Comparison of ENCODE assay signal across 8 mouse cellular contexts in the genomic region with DNA sequence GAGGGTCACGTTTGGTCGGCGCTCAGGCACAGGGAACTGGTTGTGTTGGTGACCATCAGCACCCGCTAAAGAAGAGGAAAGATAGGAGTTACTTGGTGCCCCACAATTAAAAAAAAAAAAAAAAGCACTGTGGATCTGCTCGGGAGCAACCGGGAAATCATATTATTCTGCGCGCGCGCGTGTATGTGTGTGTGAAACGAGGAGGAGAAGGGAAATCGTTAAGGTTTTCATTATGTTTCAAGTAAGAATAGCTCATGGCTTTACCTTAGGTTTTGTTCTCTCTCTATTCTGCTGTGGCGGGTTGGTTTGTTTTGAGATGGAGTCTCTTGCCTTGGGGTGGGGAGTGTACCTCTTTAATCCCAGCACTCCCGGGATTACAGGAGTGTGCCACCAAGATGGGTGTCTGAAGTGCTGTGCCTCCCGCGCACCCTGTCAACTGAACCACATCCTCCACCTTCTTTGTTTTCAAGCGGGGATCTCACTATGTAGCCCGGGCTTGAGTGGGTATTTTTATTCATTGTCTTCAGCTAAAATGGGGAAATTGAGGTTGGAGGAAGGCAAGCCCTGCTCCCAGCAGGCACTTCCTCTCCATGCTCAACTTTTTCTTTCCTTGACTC. TPM values are rescaled to one million over a fixed set of nuclear protein-coding genes. Genes with fewer than 3 reads are reported as not detected.
DNase-seq lines count a peak whose midpoint lies in the region; ATAC-seq and TF ChIP-seq lines count a peak whose summit lies in the region.

No protein-coding gene starts in this region.

- H3K4me3 ChIP-seq in heart, embryonic 13.5 days = peak overlapping the region; percentile 93
- peak overlapping the region; percentile 99 for H3K4me3 ChIP-seq in ES-Bruce4 (ENCODE audit: low read depth, low read length)
- peak overlapping the region; percentile 78 for H3K4me3 ChIP-seq in forebrain, embryonic 11.5 days (ENCODE audit: low read depth, low read length)
- H3K4me3 ChIP-seq in liver, embryonic 12.5 days = peak overlapping the region; percentile 73
- peak overlapping the region; percentile 75 for H3K4me3 ChIP-seq in stomach, postnatal 0 days (ENCODE audit: low read depth, low read length)

- no peak for TF ChIP-seq EP300 in ES-Bruce4 (IDR thresholded peaks at IDR 0.05; ENCODE audit: insufficient read depth, low read depth, low read length)
- TF ChIP-seq EP300 in stomach, postnatal 0 days (optimal IDR thresholded peaks at IDR 0.05) = no peak

- 0 out of 2 replicates have a peak, but pooled peaks cover under 1% of the 10 kb centered on the region for H3K27me3 ChIP-seq in heart, embryonic 13.5 days (replicated peaks)
- H3K27me3 ChIP-seq in ES-Bruce4 (ENCODE audit: control insufficient read depth, insufficient read depth, low read length, poor library complexity, severe bottlenecking) = no peaks in the 10 kb centered on the region
- no peaks in the 10 kb centered on the region for H3K27me3 ChIP-seq in forebrain, embryonic 11.5 days (ENCODE audit: control insufficient read depth, insufficient read depth, low read length)
- no peaks in the 10 kb centered on the region for H3K27me3 ChIP-seq in liver, embryonic 12.5 days (replicated peaks)
- H3K27me3 ChIP-seq in stomach, postnatal 0 days (ENCODE audit: control insufficient read depth, insufficient read depth, low read length) = no peaks in the 10 kb centered on the region

- 5% methylated on average over 19 of the region's 19 CpGs for WGBS in heart, embryonic 13.5 days
- 8% methylated on average over 19 of the region's 19 CpGs for WGBS in forebrain, embryonic 11.5 days
- 2% methylated on average over 19 of the region's 19 CpGs for WGBS in liver, embryonic 12.5 days (ENCODE audit: insufficient replicate concordance)
- 3% methylated on average over 19 of the region's 19 CpGs for WGBS in stomach, postnatal 0 days

- TF ChIP-seq POLR2A in ES-Bruce4 (IDR thresholded peaks at IDR 0.05; ENCODE audit: insufficient read depth, low read length) = no peak

- H3K27ac ChIP-seq in heart, embryonic 13.5 days (replicated peaks) = peak overlapping the region; percentile 82
- H3K27ac ChIP-seq in ES-Bruce4 (ENCODE audit: insufficient read depth, low read length) = peak overlapping the region; percentile 21; the same call in 1 of the 2 replicates
- no peak overlapping the region for H3K27ac ChIP-seq in forebrain, embryonic 11.5 days (ENCODE audit: low read depth, low read length)
- H3K27ac ChIP-seq in liver, embryonic 12.5 days = peak overlapping the region; percentile 78
- no peak overlapping the region for H3K27ac ChIP-seq in stomach, postnatal 0 days (replicated peaks)

- TF ChIP-seq CTCF in ES-Bruce4 (IDR thresholded peaks at IDR 0.05; ENCODE audit: low read depth, low read length) = no peak
- TF ChIP-seq CTCF in stomach, postnatal 0 days (IDR thresholded peaks at IDR 0.05; ENCODE audit: low read depth) = no peak

- peaks cover 70% of the 10 kb centered on the region for H3K4me1 ChIP-seq in heart, embryonic 13.5 days
- H3K4me1 ChIP-seq in ES-Bruce4 (ENCODE audit: control insufficient read depth, insufficient read depth, low read length) = peaks cover 2% of the 10 kb centered on the region
- peaks cover 8% of the 10 kb centered on the region for H3K4me1 ChIP-seq in forebrain, embryonic 11.5 days (replicated peaks; ENCODE audit: control insufficient read depth, insufficient read depth, low read length)
- peaks cover 66% of the 10 kb centered on the region for H3K4me1 ChIP-seq in liver, embryonic 12.5 days
- peaks cover 9% of the 10 kb centered on the region for H3K4me1 ChIP-seq in stomach, postnatal 0 days (replicated peaks; ENCODE audit: control insufficient read depth, insufficient read depth)

- DNase-seq in heart, postnatal 14 days = no peak
- no peak for DNase-seq in forebrain, embryonic 11.5 days (ENCODE audit: low spot score)
- peak; percentile 26 for DNase-seq in stomach, postnatal 0 days (ENCODE audit: low spot score)
- no peak for DNase-seq in layer of hippocampus, adult 9-11 months
- no peak for DNase-seq in retina, postnatal 1 day

- peak overlapping the region; percentile 100 for H3K4me2 ChIP-seq in heart, embryonic 13.5 days
- H3K4me2 ChIP-seq in forebrain, embryonic 11.5 days (ENCODE audit: low read depth, low read length, severe bottlenecking) = peak overlapping the region; percentile 100
- H3K4me2 ChIP-seq in liver, embryonic 12.5 days = peak overlapping the region; percentile 84
- H3K4me2 ChIP-seq in stomach, postnatal 0 days (replicated peaks; ENCODE audit: low read depth) = peak overlapping the region; percentile 99

- ATAC-seq in heart, embryonic 13.5 days (ENCODE audit: extremely low read depth, insufficient number of reproducible peaks, low FRiP score, low TSS enrichment) = no peak
- no peak for ATAC-seq in forebrain, embryonic 11.5 days (replicated peaks; ENCODE audit: low FRiP score)
- no peak for ATAC-seq in liver, embryonic 12.5 days
- no peak for ATAC-seq in stomach, postnatal 0 days (ENCODE audit: low FRiP score, low TSS enrichment)

- H3K9me3 ChIP-seq in heart, embryonic 13.5 days = no peaks in the 10 kb centered on the region
- no peaks in the 10 kb centered on the region for H3K9me3 ChIP-seq in ES-Bruce4 (replicated peaks; ENCODE audit: control insufficient read depth, insufficient read depth, low read length, poor library complexity, severe bottlenecking)
- H3K9me3 ChIP-seq in forebrain, embryonic 11.5 days (ENCODE audit: control insufficient read depth, low read length) = no peaks in the 10 kb centered on the region
- no peaks in the 10 kb centered on the region for H3K9me3 ChIP-seq in liver, embryonic 12.5 days (replicated peaks)
- H3K9me3 ChIP-seq in stomach, postnatal 0 days (ENCODE audit: control insufficient read depth, low read length) = no peaks in the 10 kb centered on the region

- H3K36me3 ChIP-seq in heart, embryonic 13.5 days = peaks cover 20% of the 10 kb centered on the region
- H3K36me3 ChIP-seq in ES-Bruce4 (ENCODE audit: control insufficient read depth, insufficient read depth, low read length, poor library complexity, severe bottlenecking) = no peaks in the 10 kb centered on the region; the same call in 1 of the 2 replicates
- no peaks in the 10 kb centered on the region for H3K36me3 ChIP-seq in forebrain, embryonic 11.5 days (ENCODE audit: control insufficient read depth, insufficient read depth, low read length)
- H3K36me3 ChIP-seq in liver, embryonic 12.5 days = peaks cover 21% of the 10 kb centered on the region
- H3K36me3 ChIP-seq in stomach, postnatal 0 days (ENCODE audit: control insufficient read depth, insufficient read depth, low read length) = peaks cover 7% of the 10 kb centered on the region

- intact Hi-C loops in heart, postnatal 14 days (cut with DNase I) = loop anchor here (2.0 kb wide), 1 partner anchor 23 kb away; a partner anchor contains a TSS

- H3K9ac ChIP-seq in heart, embryonic 13.5 days = peak overlapping the region; percentile 95
- H3K9ac ChIP-seq in ES-Bruce4 (ENCODE audit: low read depth, poor library complexity, severe bottlenecking) = peak overlapping the region; percentile 59
- H3K9ac ChIP-seq in forebrain, embryonic 11.5 days (ENCODE audit: low read length) = peak overlapping the region; percentile 80
- H3K9ac ChIP-seq in liver, embryonic 12.5 days = peak overlapping the region; percentile 88
- H3K9ac ChIP-seq in stomach, postnatal 0 days (ENCODE audit: low read length) = peak overlapping the region; percentile 82

RNA-seq across cellular contexts. Expression of a gene that starts 0.8 kb away (rescaled TPM):
- polyA plus RNA-seq in heart, embryonic 13.5 days (2015; fragmentation: Nextera tagmentation; extraction: Ambion mirVana) = 40.3 and 41.2 TPM in 2 replicates
- total RNA-seq in heart, postnatal 14 days (2021) = 10 to 100 TPM; 64.9 to 66.9 TPM
- 24.7 and 25.1 TPM in 2 replicates for polyA plus RNA-seq in ES-Bruce4 (2011; ENCODE audit: insufficient read depth, insufficient read length, low read depth, missing spikeins)
- 62.0 and 64.6 TPM in 2 replicates for polyA plus RNA-seq in forebrain, embryonic 11.5 days (2014; fragmentation: Nextera tagmentation; extraction: Ambion mirVana)
- 35.6 and 36.2 TPM in 2 replicates for polyA plus RNA-seq in liver, embryonic 12.5 days (2016; fragmentation: Nextera tagmentation; extraction: Ambion mirVana)
- polyA plus RNA-seq in stomach, postnatal 0 days (2015; fragmentation: Nextera tagmentation; extraction: Ambion mirVana) = 21.5 and 24.6 TPM in 2 replicates

RNA-seq across cellular contexts. Expression of a gene that starts 14.0 kb away (rescaled TPM):
- polyA plus RNA-seq in heart, embryonic 13.5 days (2015; fragmentation: Nextera tagmentation; extraction: Ambion mirVana) = 0.66 and 0.98 TPM in 2 replicates
- total RNA-seq in heart, postnatal 14 days (2021) = not detected
- polyA plus RNA-seq in ES-Bruce4 (2011; ENCODE audit: insufficient read depth, insufficient read length, low read depth, missing spikeins) = 5.0 and 6.1 TPM in 2 replicates
- polyA plus RNA-seq in forebrain, embryonic 11.5 days (2014; fragmentation: Nextera tagmentation; extraction: Ambion mirVana) = 0.43 and 1.2 TPM in 2 replicates
- 2.8 and 3.2 TPM in 2 replicates for polyA plus RNA-seq in liver, embryonic 12.5 days (2016; fragmentation: Nextera tagmentation; extraction: Ambion mirVana)
- 3.8 TPM in 2 replicates for polyA plus RNA-seq in stomach, postnatal 0 days (2015; fragmentation: Nextera tagmentation; extraction: Ambion mirVana)

RNA-seq across cellular contexts. Expression of a gene that starts 23.8 kb away (rescaled TPM):
- 10.9 and 11.6 TPM in 2 replicates for polyA plus RNA-seq in heart, embryonic 13.5 days (2015; fragmentation: Nextera tagmentation; extraction: Ambion mirVana)
- total RNA-seq in heart, postnatal 14 days (2021) = 1 to 10 TPM; 2.7 to 2.9 TPM
- 7.4 and 8.0 TPM in 2 replicates for polyA plus RNA-seq in ES-Bruce4 (2011; ENCODE audit: insufficient read depth, insufficient read length, low read depth, missing spikeins)
- 28.4 and 32.4 TPM in 2 replicates for polyA plus RNA-seq in forebrain, embryonic 11.5 days (2014; fragmentation: Nextera tagmentation; extraction: Ambion mirVana)
- 15.5 and 15.8 TPM in 2 replicates for polyA plus RNA-seq in liver, embryonic 12.5 days (2016; fragmentation: Nextera tagmentation; extraction: Ambion mirVana)
- 8.1 and 8.6 TPM in 2 replicates for polyA plus RNA-seq in stomach, postnatal 0 days (2015; fragmentation: Nextera tagmentation; extraction: Ambion mirVana)

RNA-seq across cellular contexts. Expression of a gene that starts 28.5 kb away (rescaled TPM):
- polyA plus RNA-seq in heart, embryonic 13.5 days (2015; fragmentation: Nextera tagmentation; extraction: Ambion mirVana) = 188 and 220 TPM in 2 replicates
- total RNA-seq in heart, postnatal 14 days (2021) = 100 to 1,000 TPM; 128 to 129 TPM
- 102 and 115 TPM in 2 replicates for polyA plus RNA-seq in ES-Bruce4 (2011; ENCODE audit: insufficient read depth, insufficient read length, low read depth, missing spikeins)
- polyA plus RNA-seq in forebrain, embryonic 11.5 days (2014; fragmentation: Nextera tagmentation; extraction: Ambion mirVana) = 187 and 195 TPM in 2 replicates
- 180 and 198 TPM in 2 replicates for polyA plus RNA-seq in liver, embryonic 12.5 days (2016; fragmentation: Nextera tagmentation; extraction: Ambion mirVana)
- 242 and 249 TPM in 2 replicates for polyA plus RNA-seq in stomach, postnatal 0 days (2015; fragmentation: Nextera tagmentation; extraction: Ambion mirVana)

RNA-seq across cellular contexts. Expression of a gene that starts 32.3 kb away (rescaled TPM):
- 13.5 and 13.9 TPM in 2 replicates for polyA plus RNA-seq in heart, embryonic 13.5 days (2015; fragmentation: Nextera tagmentation; extraction: Ambion mirVana)
- 1 to 10 TPM; 7.5 to 8.0 TPM for total RNA-seq in heart, postnatal 14 days (2021)
- 15.3 and 18.2 TPM in 2 replicates for polyA plus RNA-seq in ES-Bruce4 (2011; ENCODE audit: insufficient read depth, insufficient read length, low read depth, missing spikeins)
- 31.3 and 34.5 TPM in 2 replicates for polyA plus RNA-seq in forebrain, embryonic 11.5 days (2014; fragmentation: Nextera tagmentation; extraction: Ambion mirVana)
- 5.2 and 5.7 TPM in 2 replicates for polyA plus RNA-seq in liver, embryonic 12.5 days (2016; fragmentation: Nextera tagmentation; extraction: Ambion mirVana)
- 11.9 and 12.1 TPM in 2 replicates for polyA plus RNA-seq in stomach, postnatal 0 days (2015; fragmentation: Nextera tagmentation; extraction: Ambion mirVana)

Comparison
In these comparisons a context has a peak if more than half of its experiments do, and no peak if none do; other contexts are left out.
1. H3K27ac ChIP-seq: peak in heart, embryonic 13.5 days (single experiment), ES-Bruce4 (single experiment) and liver, embryonic 12.5 days (single experiment); none in forebrain, embryonic 11.5 days (single experiment) and stomach, postnatal 0 days (single experiment).
2. Peak in every context shown above with its lines, with median percentiles within 50 percentile points of each other: H3K4me2 ChIP-seq, H3K4me3 ChIP-seq and H3K9ac ChIP-seq.